Mouse (Mus musculus) hindbrain, embryonic 14.5 days (tissue): ENCODE measurements at regions not wholly inside any gene's neighbourhood (a gene's known extent, or its start where the extent isn't known, plus 50 kb on each side); places are given as distances from the start of the nearest gene placed in this dataset.

Experiments
- ATAC-seq: fragments of 200-750 bp; cut with Nextera tagmentation; 2 replicates; pipeline ENCODE4 v1.8.0; 2017; ENCODE audit warnings: moderate number of reproducible peaks, mild to moderate bottlenecking, moderate TSS enrichment, moderate library complexity; ENCODE audit not compliant: low FRiP score
- DNase-seq: peaks from one replicate; pipeline ENCODE4 v3.0.0-alpha.2; 2015; ENCODE audit warnings: low spot score
- H3K27ac ChIP-seq: fragments of 300-500 bp; sonication (generic); 2 replicates; pipeline ENCODE4 v1.5.1; 2014; ENCODE audit warnings: mild to moderate bottlenecking, moderate library complexity
- H3K27me3 ChIP-seq: fragments of 300-500 bp; sonication (generic); 2 replicates; pipeline ENCODE4 v1.6.1; 2014; ENCODE audit warnings: mild to moderate bottlenecking, low read length, mixed read lengths; ENCODE audit not compliant: control insufficient read depth, insufficient read depth
- H3K36me3 ChIP-seq: fragments of 300-500 bp; sonication (generic); replicated peaks from 2 replicates; pipeline ENCODE4 v1.6.1; 2014; ENCODE audit not compliant: control insufficient read depth, insufficient read depth
- H3K4me1 ChIP-seq: fragments of 300-500 bp; sonication (generic); replicated peaks from 2 replicates; pipeline ENCODE4 v1.6.1; 2014; ENCODE audit warnings: antibody characterized with exemption, low read length, mixed read lengths; ENCODE audit not compliant: control insufficient read depth, insufficient read depth
- H3K4me2 ChIP-seq: fragments of 300-500 bp; sonication (generic); replicated peaks from 2 replicates; pipeline ENCODE4 v1.6.1; 2014; ENCODE audit warnings: mild to moderate bottlenecking, moderate library complexity
- H3K4me3 ChIP-seq: fragments of 300-500 bp; sonication (generic); replicated peaks from 2 replicates; pipeline ENCODE4 v1.5.1; 2014; ENCODE audit warnings: mild to moderate bottlenecking, low read length
- H3K9ac ChIP-seq: fragments of 300-500 bp; sonication (generic); 2 replicates; pipeline ENCODE4 v1.6.1; 2014
- H3K9me3 ChIP-seq: fragments of 300-500 bp; sonication (generic); 2 replicates; pipeline ENCODE4 v1.6.1; 2016; ENCODE audit warnings: low read length; ENCODE audit not compliant: control insufficient read depth
- WGBS: fragments of 180-500 bp; shearing (Covaris S2); extraction: QIAGEN DNeasy Blood & Tissue Kit; methylation state at CpG from one replicate; pipeline ENCODE4 v1.1.7; 2014; 5-methylcytosine and 5-hydroxymethylcytosine counted together

DNA sequence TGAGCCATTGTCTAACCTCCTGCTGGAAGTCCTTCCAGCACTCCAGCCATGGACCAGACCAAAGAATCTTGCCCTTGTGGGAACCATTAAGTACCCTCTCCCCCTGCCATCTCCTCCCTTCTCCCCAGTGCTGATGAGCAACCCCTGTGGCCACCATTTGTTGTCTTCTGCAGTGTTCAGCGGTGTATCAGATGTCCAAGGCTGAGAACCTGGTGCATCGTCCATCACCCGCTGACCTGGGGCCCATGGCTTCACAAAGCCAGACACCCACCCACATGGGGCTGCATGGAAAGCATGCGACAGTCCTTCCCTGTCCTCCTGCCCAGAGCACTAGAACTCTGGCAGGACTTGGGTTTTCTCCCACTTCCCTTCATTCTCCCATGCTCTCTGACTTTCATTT lies 1596.7 kb downstream of the D3Ertd751e start:
- DNase-seq = no peak
- Histone ChIP-seq H3K4me3 (no peak overlapping the region), H3K27ac (no peak overlapping the region), H3K9ac (no peak overlapping the region), H3K4me2 (no peak overlapping the region), H3K36me3 (no peaks in the 10 kb centered on the region), H3K9me3 (no peaks in the 10 kb centered on the region), H3K4me1 (no peaks in the 10 kb centered on the region), H3K27me3 (no peaks in the 10 kb centered on the region)
- ATAC-seq = no peak
- 89% methylated on average over 4 of the region's 4 CpGs for WGBS

DNA sequence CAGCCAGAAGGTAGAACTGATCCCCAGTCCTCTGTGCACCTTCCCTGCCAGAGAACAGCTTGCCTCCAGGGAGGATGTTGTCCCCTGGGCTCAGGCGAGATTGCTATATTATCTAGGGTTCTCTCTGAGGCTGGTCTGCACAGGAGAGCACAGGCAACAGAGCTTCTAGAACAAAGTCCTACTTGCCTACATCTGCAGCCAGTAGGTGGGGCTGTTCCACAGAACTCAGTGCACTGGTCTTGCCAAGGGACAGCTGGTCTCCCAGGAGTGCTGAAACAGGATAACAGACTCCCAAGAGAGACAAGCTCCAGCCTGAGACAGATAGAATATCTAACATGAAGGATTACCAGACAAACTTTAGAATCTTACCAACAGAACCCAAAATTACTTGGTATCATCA lies 1600.5 kb downstream of the D3Ertd751e start:
- no peak for ATAC-seq
- WGBS = 86% methylated on average over 1 of the region's 1 CpGs
- H3K9ac ChIP-seq = no peak overlapping the region
- H3K4me2 ChIP-seq = no peak overlapping the region
- H3K36me3 ChIP-seq = no peaks in the 10 kb centered on the region
- H3K9me3 ChIP-seq = no peaks in the 10 kb centered on the region
- DNase-seq = no peak
- no peak overlapping the region for H3K4me3 ChIP-seq
- no peak overlapping the region for H3K27ac ChIP-seq
- no peaks in the 10 kb centered on the region for H3K4me1 ChIP-seq
- H3K27me3 ChIP-seq = no peaks in the 10 kb centered on the region

DNA sequence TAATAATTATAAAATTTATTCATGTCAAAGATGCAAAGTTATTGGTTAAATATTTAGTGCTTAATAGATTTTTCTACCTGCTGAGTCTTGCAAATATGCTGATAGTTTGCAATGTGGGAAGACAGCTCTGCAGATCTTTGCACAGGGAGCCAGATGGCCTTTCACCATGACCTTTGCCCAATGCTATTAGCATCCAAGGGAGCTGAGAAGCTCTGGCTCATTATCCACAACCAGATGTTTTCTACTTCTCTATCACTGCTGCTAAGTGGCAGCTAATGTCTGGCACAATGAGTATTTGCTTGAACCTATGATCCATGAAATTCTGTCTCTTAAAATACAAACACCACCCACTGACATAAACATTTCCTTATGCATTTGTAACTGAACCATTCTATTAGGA lies 1610.4 kb downstream of the D3Ertd751e start:
- Histone ChIP-seq H3K27me3 (no peaks in the 10 kb centered on the region), H3K36me3 (no peaks in the 10 kb centered on the region), H3K4me3 (no peak overlapping the region), H3K4me1 (no peaks in the 10 kb centered on the region), H3K27ac (no peak overlapping the region), H3K4me2 (no peak overlapping the region), H3K9me3 (no peaks in the 10 kb centered on the region), H3K9ac (no peak overlapping the region)
- peak; percentile 32 for DNase-seq
- ATAC-seq = no peak; the same call in 1 of the 2 replicates

DNA sequence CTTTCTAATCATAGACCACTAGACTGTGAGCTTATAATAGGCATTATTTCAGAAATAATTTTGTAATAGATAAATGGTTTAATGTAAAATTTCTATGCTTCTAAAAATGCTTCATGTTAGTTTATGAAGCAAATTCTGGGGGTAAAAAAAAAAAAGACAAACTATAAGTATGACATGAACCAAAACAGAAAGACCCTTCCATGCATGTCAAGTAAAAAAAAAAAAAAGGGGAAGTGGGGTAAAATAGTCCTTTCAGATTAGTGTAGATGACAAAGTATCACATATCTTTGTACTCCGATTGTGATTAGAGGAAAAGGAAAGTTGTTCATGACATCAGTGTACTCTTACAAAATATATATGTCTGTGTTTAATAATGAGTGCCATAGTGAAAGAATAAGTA lies 1616.1 kb downstream of the D3Ertd751e start:
- no peak overlapping the region for H3K4me3 ChIP-seq
- no peak overlapping the region for H3K9ac ChIP-seq
- H3K9me3 ChIP-seq = no peaks in the 10 kb centered on the region
- 97% methylated on average over 1 of the region's 1 CpGs for WGBS
- H3K36me3 ChIP-seq = no peaks in the 10 kb centered on the region
- no peak overlapping the region for H3K27ac ChIP-seq
- no peak for DNase-seq
- no peaks in the 10 kb centered on the region for H3K4me1 ChIP-seq
- no peak overlapping the region for H3K4me2 ChIP-seq
- H3K27me3 ChIP-seq = no peaks in the 10 kb centered on the region
- no peak for ATAC-seq

DNA sequence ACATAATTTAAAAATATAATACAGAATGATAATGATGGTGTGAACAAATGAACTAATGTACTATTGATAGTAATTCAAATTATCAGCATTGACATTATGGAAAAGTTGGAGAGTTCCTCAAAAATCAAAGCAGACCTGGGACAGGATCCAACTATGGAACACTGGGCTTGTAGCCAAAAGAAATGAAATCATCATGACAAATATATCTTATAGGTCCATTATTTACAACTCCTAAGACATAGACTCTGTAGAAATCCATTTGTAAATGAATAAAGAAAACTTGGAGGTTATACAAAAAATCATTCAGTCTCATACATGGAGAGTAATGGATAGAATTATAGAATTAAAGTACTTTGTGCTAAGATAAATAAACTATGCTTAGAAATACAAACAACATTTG lies 1657.5 kb downstream of the D3Ertd751e start:
- Histone ChIP-seq H3K4me1 (no peaks in the 10 kb centered on the region), H3K4me2 (no peak overlapping the region), H3K27ac (no peak overlapping the region), H3K4me3 (no peak overlapping the region), H3K9ac (no peak overlapping the region), H3K27me3 (no peaks in the 10 kb centered on the region), H3K9me3 (no peaks in the 10 kb centered on the region), H3K36me3 (no peaks in the 10 kb centered on the region)
- no peak for ATAC-seq
- no peak for DNase-seq

DNA sequence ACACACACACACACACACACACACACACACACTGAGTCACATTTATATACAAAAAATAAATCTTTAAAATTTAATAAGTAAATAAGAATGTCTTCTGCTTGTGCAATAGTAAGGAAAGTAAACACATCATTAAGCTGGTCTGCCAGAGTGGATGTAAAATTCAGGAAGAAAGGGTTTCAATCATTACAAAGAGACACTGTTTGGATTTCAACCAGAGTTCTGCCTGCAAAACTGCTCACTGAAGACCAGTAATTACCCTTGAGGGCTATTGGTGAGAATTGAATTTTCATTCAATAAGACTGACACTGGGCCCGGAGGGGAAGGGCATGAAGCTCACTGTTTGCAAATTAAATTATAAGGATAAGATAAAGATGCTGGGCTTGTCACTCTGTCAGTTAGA lies 1682.5 kb downstream of the D3Ertd751e start:
- DNase-seq = peak; percentile 24
- Histone ChIP-seq H3K9me3 (no peaks in the 10 kb centered on the region), H3K9ac (no peak overlapping the region), H3K4me3 (no peak overlapping the region), H3K4me1 (no peaks in the 10 kb centered on the region), H3K27ac (no peak overlapping the region), H3K36me3 (no peaks in the 10 kb centered on the region), H3K27me3 (no peaks in the 10 kb centered on the region), H3K4me2 (no peak overlapping the region)
- peak; percentile 57; the same call in 1 of the 2 replicates for ATAC-seq
- WGBS = 55% methylated on average over 1 of the region's 1 CpGs

DNA sequence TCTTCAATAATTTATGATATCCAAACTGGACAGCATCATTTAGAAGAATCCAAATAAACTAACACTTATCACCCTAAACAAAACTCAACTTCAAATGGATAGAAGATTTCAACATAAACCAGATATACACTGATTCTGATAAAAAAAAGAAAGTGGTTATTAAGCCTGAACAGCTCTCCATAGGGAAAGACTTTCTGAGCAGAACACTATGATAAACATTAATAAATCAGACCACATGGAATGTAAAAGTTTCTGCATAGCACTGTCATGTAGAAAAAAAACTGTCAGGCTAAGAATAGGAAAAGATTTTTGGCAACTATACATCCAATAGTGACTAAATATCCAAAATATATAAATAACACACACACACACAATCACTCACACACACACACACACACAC lies 1684.3 kb downstream of the D3Ertd751e start:
- H3K4me3 ChIP-seq = no peak overlapping the region
- H3K9me3 ChIP-seq = no peaks in the 10 kb centered on the region
- no peaks in the 10 kb centered on the region for H3K4me1 ChIP-seq
- no peaks in the 10 kb centered on the region for H3K36me3 ChIP-seq
- H3K27me3 ChIP-seq = no peaks in the 10 kb centered on the region
- DNase-seq = no peak
- no peak for ATAC-seq
- H3K9ac ChIP-seq = no peak overlapping the region
- H3K4me2 ChIP-seq = no peak overlapping the region
- H3K27ac ChIP-seq = no peak overlapping the region

DNA sequence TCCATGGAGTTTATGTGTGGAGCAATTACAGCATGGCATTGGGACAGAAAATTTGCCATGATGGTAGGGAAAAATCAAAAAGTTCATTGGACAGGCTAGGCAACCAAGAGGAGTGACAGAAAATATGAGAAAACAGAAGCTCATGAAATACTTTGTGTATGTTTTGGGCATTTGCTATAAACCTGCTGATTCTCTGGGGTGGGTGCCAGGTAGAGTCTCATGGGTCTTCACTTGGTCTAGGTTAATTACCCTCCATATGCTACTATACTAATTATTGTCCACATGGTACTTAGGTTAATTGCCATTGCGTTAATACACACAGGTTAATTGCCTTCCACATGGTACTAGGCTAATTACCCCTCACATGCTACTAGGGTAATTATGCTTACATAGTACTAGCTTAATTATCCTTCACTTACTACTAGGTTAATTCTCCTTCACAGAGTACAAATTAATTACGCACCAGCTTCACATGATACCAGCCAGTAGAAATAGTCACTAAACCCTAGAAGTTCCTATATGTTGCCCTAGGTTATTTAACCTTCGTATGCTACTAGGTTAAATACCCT lies 1719.2 kb downstream of the D3Ertd751e start:
- no peak overlapping the region for H3K4me2 ChIP-seq
- H3K27me3 ChIP-seq = no peaks in the 10 kb centered on the region
- WGBS = 70% methylated on average over 3 of the region's 3 CpGs
- H3K36me3 ChIP-seq = no peaks in the 10 kb centered on the region
- no peak overlapping the region for H3K4me3 ChIP-seq
- H3K27ac ChIP-seq = no peak overlapping the region
- no peak for DNase-seq
- no peak overlapping the region for H3K9ac ChIP-seq
- H3K9me3 ChIP-seq = no peaks in the 10 kb centered on the region
- H3K4me1 ChIP-seq = no peaks in the 10 kb centered on the region
- peak; percentile 65; the same call in 1 of the 2 replicates for ATAC-seq
